13 mouse cellular contexts compared by ENCODE assay signal in the genomic region with DNA sequence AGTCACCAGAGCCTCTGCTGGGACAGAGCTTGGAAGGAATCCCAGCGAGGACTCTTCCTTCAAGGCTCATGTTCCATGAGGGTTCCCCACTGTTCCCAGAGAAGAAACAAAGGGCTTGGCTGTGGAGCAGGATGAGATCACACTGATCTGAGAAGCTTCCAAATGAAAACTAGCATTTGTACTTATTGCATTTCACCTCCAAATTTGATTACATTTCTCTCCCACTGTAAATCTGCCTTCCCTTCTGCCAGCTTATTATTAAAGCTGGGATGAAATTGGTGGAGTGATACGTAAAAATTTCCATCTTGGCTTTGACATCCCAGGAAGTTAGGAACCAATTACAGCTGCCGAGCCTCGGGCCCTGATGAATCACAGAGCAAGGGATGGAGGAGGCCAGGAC.
"Had no signal": no experiment of that assay in that cellular context is flagged by ENCODE, and none has a peak within 500 bp of the region (broad histone marks: within the 10 kb centered on the region; RNA-seq: fewer than 3 reads in every experiment).

No protein-coding gene starts in this region.

- H3K27me3 ChIP-seq: liver, embryonic 13.5 days; neural tube, embryonic 15.5 days had no signal

- H3K27ac ChIP-seq: left cerebral cortex, adult 2 months; limb, embryonic 10.5 days; liver, embryonic 13.5 days; midbrain, embryonic 10.5 days; neural tube, embryonic 15.5 days had no signal

- H3K4me2 ChIP-seq: liver, embryonic 13.5 days; neural tube, embryonic 15.5 days had no signal

- H3K4me1 ChIP-seq: limb, embryonic 10.5 days; liver, embryonic 13.5 days; midbrain, embryonic 10.5 days; neural tube, embryonic 15.5 days had no signal

- H3K36me3 ChIP-seq: limb, embryonic 10.5 days; liver, embryonic 13.5 days; midbrain, embryonic 10.5 days; neural tube, embryonic 15.5 days had no signal

- ATAC-seq: intestine, postnatal 0 days; liver, postnatal 0 days had no signal

- H3K9ac ChIP-seq: liver, embryonic 13.5 days; liver, postnatal 0 days; neural tube, embryonic 15.5 days had no signal

- DNase-seq: kidney, adult 8-10 months; liver, postnatal 0 days; midbrain, embryonic 14.5 days; right cerebral cortex, adult 18-20 months; right cerebral cortex, postnatal 25 days; thymus, postnatal 25 days had no signal

- H3K4me3 ChIP-seq: left cerebral cortex, adult 2 months; limb, embryonic 10.5 days; liver, embryonic 13.5 days; midbrain, embryonic 10.5 days; myocyte; neural tube, embryonic 15.5 days had no signal

- H3K9me3 ChIP-seq: limb, embryonic 10.5 days; midbrain, embryonic 10.5 days; neural tube, embryonic 15.5 days had no signal
